Mouse (Mus musculus): ENCODE measurements around the gene Dao. TPM values are rescaled to one million over a fixed set of nuclear protein-coding genes. Genes with fewer than 3 reads are reported as not detected.

Gene Dao
- polyA plus RNA-seq, 1 experiment, result not detected

DNA sequence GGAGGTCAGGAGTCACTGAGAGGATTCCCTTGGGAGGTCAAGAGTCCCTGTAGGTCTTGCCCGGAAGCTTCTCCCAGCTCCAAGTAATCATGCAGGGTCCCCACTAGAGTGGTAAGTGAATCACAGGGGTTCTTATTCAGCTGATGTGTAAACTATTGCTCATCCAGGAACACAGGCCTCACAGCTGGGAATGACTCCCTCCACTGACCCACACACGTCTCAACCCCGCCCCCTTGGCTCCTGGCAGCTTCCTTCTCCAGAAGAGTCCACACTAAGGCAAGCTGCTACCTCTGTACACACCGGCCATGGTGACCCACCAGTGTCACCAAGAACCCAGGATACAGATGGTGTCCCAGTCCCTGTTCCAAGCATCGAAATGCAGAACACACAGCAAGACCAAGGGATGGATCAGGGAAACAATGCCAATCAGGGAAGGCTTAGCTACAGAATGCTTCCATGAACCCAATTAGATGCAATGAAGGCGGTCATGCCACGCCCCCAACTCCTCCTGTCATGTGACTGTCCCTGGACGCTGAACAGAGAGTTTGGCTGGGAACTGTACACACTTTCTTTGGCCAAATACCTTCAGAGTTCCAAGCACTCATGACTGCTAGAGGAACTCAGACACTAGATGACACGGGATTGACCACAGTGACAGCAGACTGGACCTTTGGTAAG lies 27.8 kb upstream of the Dao start:
- TF ChIP-seq GATA1 (IDR thresholded peaks at IDR 0.05; ENCODE audit: low read length), result no peak

DNA sequence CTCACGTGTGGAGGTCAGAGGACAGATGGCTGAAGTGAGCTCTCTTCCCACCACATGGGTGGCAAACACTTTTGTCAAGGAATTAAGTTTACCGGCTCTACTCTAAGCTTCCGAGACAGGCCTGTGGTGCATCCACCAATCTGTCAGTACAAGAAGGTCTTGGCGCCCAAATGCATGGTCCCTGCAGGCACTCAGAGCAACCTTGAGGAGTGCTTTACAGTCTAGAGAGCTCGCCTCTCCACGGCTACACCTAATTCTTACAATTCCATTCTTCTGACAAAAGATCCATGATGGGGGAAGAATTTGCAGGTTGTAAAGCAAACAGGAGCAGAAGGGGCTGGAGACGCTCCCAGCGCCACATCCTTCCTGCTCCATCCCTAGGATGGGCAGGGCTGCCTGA lies 26.9 kb upstream of the Dao start:
- TF ChIP-seq GATA1 (IDR thresholded peaks at IDR 0.05; ENCODE audit: low read length), result no peak

DNA sequence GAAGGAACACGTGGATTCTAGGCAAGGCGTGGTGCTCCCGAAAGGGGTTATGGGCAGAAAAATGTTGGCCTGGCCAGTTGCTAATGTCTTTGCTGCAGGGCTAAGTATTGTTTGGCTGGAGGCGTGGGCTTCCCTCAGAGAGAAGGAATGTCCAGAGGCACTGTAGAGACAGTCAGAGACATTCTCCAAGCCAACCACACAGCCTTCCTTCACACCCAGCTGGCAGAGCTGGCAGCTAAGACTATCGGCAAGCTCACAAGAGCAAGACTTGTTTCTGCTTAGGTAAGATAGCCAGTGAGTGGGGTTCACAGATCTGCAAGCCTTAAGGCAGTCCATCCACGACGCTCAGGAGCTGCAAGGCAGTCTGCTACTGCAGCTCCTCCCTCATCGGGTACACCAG lies 26.2 kb upstream of the Dao start:
- no peak for TF ChIP-seq GATA1 (IDR thresholded peaks at IDR 0.05; ENCODE audit: low read length)

DNA sequence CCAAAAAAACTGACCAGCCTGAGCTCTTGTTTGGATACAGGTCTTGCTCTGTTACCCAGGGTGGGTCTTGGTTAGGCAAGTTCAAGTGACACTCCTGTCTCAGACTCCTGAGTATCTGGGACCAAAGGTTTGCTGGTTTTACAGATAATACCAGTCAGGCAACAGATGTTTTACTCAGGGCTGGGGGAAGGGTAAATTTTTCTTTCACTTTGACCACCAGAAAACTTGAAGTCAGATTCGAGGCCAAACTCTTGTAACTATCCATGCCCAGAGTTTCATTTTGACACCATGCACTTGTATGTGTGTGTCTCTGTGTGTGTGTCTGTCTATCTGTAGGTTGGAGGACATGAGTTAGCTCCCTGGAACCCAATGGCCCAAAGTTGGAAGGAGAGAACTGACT lies 23.0 kb upstream of the Dao start:
- no peak for TF ChIP-seq GATA1 (IDR thresholded peaks at IDR 0.05; ENCODE audit: low read length)

DNA sequence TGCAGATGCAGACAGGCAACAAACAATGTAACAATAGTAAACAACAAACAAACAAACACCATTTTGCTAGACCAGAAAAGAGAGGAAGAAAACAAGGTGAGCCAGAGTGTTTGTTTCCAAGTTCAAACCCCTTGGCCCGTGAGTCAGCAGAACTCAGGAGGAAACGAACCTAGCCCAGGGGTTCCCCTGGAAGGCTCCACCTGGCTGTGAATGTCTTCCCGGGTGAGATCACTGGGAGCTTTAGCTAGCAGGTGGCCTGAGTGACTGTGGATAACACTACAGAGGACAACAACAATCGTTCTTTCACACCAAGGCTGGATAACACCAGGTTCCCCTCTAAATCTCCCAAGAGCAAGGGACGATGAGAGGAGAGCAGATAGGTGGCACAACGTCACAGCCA lies 22.3 kb upstream of the Dao start:
- no peak for TF ChIP-seq GATA1 (IDR thresholded peaks at IDR 0.05; ENCODE audit: low read length)

DNA sequence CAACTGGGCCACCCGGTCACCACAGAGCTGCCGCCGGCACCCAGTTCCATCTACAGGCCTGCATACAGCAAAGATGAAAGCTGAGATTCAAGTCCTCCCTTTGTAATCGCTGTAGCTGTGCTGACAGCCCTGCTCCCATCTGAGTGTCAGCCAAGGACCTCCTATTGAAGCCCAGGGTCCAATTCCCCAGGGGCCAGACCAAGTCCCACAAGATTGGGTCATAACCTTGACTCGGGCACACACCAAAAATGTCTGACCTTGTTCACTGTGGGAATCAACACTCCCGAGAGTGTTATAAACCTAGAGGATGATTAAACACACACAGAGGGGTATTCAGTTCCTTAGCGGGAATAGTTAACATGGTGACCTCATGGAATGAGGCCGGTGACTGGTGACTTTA lies 21.7 kb upstream of the Dao start:
- no peak for TF ChIP-seq GATA1 (IDR thresholded peaks at IDR 0.05; ENCODE audit: low read length)

DNA sequence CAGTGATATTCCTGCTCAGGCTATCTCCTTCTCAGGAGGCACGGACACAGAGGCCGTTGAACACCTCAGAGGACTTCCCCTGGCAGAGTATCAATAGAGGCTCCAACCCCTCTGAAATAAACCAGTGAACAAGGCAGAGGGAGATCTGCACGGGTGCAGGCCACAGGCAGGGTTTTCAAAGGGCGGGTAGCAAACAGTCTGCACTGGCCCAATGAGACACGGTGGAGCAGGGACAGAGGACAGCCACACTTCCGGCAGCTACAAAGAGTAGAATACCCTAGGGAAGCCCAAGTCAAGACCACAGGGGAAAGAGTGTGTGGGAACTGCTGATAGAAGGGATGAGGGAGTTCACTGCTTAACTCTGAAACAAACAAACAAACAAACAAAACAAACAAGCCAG lies 20.0 kb upstream of the Dao start:
- no peak for TF ChIP-seq GATA1 (IDR thresholded peaks at IDR 0.05; ENCODE audit: low read length)

DNA sequence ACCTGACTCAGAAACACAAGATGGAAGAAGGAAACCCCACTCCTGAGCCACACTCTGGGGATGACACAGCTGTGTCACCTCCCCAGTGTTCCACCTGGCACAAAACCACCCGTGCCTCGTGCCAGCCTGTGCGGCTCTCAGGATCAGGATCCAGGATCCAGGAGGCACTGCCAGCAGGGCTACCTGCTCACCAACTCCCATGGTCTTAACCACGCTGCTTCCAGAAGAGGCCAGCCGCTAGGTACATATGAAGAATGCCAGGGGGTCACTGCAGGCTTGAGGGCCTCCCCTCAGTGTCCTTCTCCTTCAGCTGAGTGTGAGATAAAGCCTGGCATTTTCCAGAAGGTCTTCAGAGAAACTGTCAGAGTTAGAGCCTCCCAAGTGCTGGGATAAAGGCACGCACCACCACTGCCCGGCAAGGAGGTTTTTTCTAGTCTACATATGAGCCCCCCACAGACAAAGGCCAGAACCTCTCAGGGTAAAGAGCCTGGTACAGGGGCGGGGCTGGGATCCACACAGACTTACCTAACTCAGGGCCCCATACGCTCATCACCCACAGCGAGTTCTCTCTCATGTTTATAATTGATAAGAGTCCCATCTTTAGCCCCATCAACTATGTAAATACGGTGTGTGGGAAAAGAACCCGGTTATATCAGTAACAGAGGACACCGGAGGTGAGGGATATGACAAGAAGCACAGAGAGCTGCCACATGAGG lies 19.3 kb upstream of the Dao start:
- TF ChIP-seq GATA1 (IDR thresholded peaks at IDR 0.05; ENCODE audit: low read length), result peak; percentile 20

DNA sequence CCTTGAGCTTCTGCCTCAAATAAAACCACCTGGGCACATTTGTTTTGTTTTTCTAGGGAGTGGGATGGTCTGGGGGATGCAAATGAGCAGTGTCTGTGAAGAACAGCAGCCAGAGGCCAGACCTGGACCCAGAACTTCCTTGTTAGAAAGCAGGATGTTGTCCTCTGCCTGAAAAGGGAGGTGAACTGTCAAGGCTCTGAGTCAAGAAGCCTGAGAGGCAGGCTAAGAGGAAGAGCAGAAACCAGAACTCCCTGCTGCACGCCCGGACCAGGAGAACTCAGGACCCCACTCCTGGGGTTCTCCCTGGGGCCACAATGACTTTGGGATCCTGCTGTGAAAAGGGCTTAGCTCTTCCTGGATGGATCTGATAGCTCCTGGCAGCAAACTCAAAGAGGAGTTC lies 17.8 kb upstream of the Dao start:
- TF ChIP-seq GATA1 (IDR thresholded peaks at IDR 0.05; ENCODE audit: low read length), result no peak

DNA sequence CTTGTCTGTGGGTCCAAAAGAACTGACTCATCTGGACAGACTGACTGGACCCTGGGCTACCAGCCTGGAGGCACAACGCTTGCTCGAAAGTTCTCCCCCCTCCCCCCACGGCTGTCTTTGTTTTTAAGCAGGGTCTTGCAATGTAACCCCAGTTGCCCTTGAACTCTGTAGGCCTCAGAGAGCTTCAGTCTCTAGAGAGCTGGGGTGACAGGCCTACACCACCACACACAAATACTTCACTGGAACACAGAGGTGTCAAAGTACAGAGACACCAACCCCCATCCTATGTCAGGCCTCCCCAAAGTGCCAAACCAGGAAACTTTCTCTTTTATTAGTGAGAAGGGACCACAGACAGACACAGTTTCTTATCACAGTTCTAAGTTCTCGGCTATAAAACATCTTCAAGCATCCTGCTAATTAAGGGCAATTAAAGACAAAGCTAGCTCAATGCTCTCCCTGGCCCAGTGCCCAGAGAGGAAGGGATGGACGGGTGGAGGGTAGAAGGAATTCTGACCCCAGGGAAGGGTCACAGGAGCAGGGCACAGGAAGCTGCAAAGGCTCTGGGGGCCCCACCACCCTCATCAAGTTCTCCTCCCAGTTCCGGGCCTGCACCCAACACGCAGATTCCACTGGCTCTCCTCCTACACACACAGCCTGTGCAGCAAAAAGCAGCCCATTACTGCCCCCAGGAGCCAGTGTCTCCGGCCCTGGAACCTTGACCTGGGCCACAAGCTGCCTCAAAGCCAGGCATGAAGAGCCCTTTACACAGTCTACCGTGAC lies 17.1 kb upstream of the Dao start:
- no peak for TF ChIP-seq GATA1 (IDR thresholded peaks at IDR 0.05; ENCODE audit: low read length)

DNA sequence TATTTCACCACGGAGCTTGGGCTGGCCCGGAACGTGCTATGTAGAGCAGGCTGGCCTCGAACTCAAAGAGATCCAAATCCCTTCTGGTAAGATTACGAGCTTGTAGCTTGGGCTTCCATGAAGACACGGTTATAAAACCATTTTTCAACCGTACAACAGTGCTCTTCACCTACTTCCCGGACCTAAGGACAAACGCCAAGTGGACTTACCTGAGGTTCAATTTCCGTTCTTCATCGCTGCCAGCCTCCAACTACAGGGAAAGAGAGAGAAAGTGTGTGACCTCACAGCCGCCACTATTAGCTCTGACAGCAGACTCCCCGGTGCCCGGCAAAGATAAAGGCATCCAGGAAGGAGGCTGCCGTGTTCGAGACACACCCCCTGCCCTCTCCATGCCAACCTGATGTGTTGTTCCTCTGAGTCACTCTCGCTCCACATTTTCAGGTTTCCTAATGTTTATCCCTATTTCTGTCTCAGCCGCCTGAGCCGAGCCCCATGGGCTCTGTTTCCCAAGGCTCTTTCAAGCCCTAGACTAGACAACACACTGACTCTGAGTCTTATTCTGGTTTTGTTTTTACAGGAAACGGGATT lies 14.0 kb upstream of the Dao start:
- no peak for TF ChIP-seq GATA1 (IDR thresholded peaks at IDR 0.05; ENCODE audit: low read length)

DNA sequence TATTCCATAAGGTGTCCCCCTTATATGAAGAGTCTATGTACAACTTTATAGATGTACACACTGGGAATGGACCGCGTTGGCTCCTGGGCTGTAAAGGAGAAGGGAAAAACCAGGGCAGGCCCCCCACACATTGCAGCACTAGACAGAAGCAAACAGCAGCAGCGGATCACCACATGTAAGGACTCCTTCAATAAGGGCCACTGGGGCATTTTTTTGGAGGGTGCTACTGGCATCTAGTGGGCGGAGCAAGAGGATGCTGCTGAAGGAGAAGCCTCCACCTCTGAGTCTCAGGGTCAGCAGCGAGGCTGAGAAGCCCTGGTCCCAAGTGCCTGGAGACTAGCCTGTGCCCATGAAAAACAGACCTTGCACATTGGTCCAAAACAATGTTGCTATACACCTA lies 12.9 kb upstream of the Dao start:
- no peak for TF ChIP-seq GATA1 (IDR thresholded peaks at IDR 0.05; ENCODE audit: low read length)

DNA sequence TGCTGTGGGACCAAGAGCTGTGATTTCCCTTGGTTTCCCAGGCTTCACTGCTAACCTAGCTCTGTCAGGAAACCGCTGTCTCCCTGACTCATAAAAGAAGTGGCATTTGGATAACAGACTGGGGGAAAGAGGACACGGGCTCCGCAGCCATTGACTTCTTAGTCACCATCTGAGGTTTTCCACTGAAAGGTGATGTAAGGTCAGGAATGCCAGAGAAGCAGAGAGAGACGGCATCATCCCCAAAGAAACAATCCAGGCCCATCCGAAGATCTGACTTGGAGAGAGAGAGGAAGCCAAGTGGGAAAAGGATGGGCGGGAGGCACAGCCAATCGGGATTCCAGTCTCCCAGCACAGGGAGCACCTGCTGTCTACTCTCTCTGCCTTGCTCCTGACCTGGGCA lies 12.4 kb upstream of the Dao start:
- TF ChIP-seq GATA1 (IDR thresholded peaks at IDR 0.05; ENCODE audit: low read length), result no peak

DNA sequence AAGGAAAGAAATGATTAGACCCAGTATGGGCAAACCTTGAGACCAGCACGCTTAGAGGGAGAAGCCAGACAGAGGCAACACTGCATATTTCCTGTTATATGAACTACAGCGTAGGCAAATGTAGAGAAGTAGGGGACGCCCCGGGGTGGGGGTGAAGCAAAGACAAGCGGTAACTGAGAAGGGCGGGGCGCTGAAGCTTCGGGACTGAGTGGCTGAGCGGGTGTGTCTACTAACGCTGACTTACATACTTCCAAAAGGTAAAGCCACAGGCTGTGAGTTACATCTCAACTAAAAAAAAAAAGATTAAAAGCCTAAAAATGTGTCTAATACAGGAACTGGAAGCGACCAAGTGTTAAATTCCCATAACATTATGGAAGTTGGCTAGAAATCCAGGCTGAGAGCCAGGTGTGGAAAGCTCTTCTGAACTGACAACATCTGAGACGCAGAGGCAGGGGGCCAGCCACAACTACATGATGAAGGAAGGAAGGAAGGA lies 11.1 kb upstream of the Dao start:
- TF ChIP-seq GATA1 (IDR thresholded peaks at IDR 0.05; ENCODE audit: low read length), result no peak

DNA sequence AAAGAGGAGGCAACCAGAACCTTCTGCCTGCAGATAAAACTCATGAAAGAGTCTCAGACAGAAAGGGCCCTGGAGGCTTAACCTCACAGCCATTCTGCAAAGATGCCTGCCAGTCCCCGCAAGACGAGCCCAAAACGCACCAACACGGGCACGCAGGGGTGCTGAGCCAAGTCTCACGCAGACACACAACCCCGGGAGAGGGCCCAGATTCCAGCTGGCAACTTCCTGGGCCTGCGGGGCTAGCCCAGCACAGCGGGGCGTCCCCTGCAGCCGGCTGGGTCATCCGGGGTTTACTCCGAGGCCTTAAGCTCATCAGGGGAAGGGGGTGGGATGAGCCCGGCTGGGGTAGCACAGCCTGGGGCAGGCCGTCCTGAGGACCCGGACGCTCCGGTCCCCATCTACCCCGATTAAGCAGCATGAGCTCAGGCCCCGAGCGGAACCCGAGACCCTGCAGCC lies 10.4 kb upstream of the Dao start:
- TF ChIP-seq GATA1 (IDR thresholded peaks at IDR 0.05; ENCODE audit: low read length), result no peak

Data from G1E-ER4 (cell line).